Mouse (Mus musculus): ENCODE measurements at regions not wholly inside any gene's neighbourhood (a gene's known extent, or its start where the extent isn't known, plus 50 kb on each side); places are given as distances from the start of the nearest gene placed in this dataset.
A peak's percentile ranks its signal among the peaks of the same experiment; 100 is the strongest.

DNA sequence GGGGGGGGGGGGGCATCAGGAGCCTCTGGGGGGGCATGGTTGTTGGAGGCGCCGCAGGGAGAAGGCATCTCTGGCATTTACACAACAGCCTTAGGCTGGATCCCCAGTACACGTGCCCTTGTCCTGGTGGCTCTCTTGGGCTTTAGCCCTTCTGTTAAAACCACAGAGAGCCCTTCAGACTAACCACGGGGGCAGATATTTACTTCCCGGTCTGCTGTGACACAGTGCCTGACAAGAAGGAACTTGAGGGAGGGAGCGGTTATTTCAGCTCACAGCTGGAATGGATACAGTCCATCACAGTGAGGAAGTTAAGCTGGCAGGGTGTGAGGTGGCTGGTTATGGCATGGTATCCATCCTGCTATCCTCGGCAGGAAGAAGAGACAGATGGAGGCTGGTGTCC, 71.0 kb upstream of the Gm11733 start:
- DNase-seq (ENCODE audit: low read depth, low spot score): no peak

GRCm38 (mm10) chr11:117413942-117414705, 70.0 kb upstream of the Gm11733 start:
- no peak for DNase-seq (ENCODE audit: low read depth, low spot score)

GRCm38 (mm10) chr11:117414871-117415323, 69.3 kb upstream of the Gm11733 start:
- no peak for DNase-seq (ENCODE audit: low read depth, low spot score)

GRCm38 (mm10) chr11:117415466-117415865, 68.7 kb upstream of the Gm11733 start:
- no peak for DNase-seq (ENCODE audit: low read depth, low spot score)

DNA sequence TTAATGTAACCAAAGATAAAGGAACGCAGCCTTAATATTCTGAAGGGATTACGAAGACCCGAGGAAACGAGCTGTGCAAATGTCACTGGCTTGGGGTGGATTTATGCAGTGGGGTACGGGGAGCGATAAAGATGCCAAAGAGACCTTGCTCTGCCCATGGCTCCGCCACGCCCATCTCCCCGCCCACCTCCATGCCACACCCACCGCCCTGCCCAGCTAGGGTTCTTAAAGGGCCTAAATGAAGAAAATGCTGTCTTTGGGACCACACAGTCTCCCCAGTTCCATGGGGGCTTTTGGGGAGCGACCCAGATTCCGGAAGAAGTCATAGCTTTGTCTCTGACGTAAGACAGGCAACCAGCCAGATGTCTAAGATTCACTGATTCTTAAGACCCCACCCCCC, 68.2 kb upstream of the Gm11733 start:
- no peak for DNase-seq (ENCODE audit: low read depth, low spot score)

DNA sequence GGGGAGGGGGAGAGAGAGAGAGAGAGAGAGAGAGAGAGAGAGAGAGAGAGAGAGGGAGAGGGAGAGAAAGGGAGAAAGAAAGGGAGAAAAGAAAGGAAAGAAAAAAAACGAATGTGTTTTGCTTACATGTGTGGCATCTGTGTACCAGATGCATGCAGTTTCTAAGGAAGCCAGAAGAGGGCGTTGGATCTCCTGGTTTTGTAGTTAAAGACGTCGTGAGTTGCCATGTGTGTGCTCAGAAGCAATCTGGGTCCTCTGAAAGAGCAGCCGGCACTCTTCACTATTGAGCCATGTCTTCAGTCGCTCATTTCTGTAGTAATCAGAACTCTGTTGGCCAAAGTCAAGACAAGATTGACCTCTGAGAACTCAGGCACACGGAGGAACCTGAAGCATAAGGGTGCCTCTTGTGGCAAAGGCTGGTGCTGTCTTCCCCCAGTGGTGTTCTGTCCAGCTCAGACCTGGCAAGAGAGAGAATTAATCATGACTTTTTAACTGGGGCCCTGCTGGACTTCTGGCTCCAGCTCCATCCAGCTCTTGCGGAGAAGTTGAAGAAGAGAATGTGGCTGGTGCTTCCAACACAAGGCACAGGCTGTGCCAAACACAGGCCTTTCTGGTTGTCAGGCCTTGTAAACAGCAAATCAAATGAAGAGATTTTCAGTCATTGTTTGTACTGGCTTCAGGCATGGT, 67.0 kb upstream of the Gm11733 start:
- DNase-seq (ENCODE audit: low read depth, low spot score): no peak

DNA sequence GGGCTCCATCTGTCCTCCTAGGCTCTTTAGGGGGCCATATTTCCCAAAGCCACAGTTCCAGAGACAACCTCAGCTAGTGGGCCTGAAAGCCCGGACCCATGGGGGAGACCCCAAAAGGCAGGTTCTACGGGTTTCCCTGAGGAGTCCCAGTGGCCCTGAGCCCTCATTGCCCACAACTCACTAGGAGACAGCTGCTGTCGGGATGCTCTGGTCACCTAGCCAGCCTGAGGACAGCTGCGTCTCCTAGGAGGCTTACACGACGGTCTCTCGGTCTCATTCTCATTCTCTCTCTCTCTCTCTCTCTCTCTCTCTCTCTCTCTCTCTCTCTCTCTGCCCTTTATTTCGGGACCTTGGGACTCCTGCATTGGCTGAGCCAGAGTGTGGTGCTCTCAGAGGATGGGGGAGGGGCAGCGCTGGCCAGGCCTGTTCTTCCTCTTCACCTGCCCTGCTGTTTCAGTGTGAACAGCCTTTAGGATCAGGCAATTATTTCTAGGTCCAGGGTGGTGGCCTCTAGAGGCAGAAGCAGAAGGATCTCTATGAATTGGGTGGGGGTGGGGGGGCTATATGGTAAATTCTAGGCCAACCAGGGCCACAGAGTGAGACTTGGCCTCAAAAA, 66.1 kb upstream of the Gm11733 start:
- DNase-seq (ENCODE audit: low read depth, low spot score): no peak

DNA sequence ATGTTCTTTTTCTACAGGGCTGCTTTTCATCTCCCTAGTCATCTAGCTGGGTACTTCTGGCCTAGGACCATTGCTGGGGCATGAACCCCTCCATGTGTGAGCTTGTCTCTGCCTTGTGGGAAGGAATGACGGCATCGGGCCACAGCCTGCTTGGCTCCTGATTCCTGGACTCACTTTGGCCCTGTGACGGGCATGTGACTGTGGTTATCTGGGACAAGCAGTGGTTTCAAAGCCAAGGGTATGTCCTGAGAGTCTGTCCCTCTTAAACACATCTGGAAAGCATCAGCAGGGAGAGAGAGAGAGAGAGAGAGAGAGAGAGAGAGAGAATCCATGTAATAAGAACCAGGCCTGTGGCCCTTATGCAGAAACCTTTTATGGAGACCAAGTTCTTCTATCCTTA, 65.2 kb upstream of the Gm11733 start:
- peak; percentile 45 for DNase-seq (ENCODE audit: low read depth, low spot score)

- DNase-seq (ENCODE audit: low read depth, low spot score): no peak
Observed at GRCm38 (mm10) chr11:117419351-117419969, 64.7 kb upstream of the Gm11733 start.

GRCm38 (mm10) chr11:117422713-117423112, 61.5 kb upstream of the Gm11733 start:
- DNase-seq (ENCODE audit: low read depth, low spot score): no peak

- no peak for DNase-seq (ENCODE audit: low read depth, low spot score)
Observed at GRCm38 (mm10) chr11:117423422-117423821, 60.7 kb upstream of the Gm11733 start.

DNA sequence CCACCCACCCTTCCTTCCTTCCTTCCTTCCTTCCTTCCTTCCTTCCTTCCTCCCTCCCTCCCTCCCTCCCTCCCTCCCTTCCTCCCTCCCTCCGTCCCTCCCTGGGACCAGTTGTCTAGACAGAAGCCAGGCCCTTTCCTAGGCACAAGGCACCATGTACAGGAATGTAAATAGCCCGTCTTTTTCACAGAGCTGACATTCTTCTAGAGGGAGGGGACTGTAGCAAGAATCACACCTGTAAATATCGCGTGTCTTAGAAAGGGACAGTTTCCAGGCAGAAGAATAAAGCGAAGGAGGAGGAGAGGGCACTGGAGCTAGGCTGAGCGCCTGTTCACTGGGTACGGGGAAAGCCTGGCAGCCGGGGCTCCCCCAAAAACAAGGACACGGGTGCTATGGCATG, 58.7 kb upstream of the Gm11733 start:
- no peak for DNase-seq (ENCODE audit: low read depth, low spot score)

DNA sequence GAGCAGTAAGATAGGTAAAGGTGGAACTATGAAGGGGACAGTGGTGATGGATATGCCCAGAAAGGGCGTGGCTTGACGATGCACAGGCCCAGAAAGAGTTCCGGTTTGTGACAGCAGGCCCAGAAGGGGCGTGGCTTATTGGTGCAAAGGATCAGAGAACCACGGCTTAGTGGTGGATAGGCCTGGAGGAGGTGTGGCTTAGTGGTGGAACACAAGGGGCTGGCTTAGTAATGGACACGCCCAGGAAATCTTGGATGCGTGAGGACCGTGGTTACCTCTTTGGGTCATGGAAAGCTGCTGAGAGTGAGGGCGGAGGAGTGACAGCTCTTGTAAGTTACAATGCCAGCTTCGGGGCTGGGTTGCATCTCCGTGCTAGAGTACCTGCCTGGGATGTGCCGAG, 58.2 kb upstream of the Gm11733 start:
- no peak for DNase-seq (ENCODE audit: low read depth, low spot score)

DNA sequence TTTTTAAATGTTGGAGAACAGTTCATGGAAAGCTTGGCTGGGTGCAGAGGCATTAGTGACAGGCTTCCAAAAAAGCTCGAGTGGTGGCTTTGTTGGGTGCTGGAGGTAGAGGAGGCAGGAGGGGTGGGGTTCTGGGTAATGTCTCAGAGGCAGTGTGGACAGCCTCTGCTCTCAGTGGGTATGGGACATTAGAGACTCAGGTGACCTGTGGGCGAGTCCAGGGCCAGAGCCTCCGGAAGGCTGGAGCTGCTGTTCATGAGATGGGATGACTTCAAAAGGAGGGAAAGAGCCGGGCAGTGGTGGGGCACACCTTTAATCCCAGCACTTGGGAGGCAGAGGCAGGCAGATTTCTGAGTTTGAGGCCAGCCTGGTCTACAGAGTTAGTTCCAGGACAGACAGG, 57.5 kb upstream of the Gm11733 start:
- no peak for DNase-seq (ENCODE audit: low read depth, low spot score)

DNA sequence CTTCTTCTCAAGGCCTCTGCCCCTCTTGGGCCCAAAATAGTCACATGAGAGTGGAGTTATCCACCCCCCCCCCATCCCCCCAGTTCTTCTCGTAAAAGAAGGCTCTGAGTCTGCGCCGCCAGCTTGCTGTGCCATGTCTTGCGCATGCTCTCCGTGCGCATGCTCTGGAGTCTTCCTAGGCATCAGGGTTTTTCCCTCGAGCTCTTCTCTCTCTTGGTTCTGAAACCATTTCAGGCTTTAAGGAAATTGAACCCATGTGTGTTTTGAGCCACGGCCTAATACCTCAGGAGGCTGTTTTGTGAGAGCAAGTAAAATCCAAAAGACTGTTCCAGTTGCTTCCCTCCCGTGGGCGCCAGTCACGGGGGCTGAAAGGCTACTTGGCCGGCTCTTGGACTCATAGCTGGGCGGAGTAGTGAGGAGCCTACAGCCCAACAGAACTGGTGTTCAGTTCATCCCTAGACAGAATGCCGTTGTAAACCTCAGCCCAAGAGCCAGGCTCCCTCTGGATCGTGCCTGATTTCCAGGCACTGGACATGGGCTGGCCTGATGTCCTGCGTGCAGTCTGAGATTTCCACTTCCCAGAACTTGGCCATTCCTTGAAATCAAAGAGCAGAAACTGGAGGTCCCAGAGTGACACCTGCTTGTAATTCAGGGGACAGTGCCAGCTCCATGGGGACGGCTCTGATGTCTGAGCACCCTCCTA, 56.2 kb upstream of the Gm11733 start:
- no peak for DNase-seq (ENCODE audit: low read depth, low spot score)

DNA sequence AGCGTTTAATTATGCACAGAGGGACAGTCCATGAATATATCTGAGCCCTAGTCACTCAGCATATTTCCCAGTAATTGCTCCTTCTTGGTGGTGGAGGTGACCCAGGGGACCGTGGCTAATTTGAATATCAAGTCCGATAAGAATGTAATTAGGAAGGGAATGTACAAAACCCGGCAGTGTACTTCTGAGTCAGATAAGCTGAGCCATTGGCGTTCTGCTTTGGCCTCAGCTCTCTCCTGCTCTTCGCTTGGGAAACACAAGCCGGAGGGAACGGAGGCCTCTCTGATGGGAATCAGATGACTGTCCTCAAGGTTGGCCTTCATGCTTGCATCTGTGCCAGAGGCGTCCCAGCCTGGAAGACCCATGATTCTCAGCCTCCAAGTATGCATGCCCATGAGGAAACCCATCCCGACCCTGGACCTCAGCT, 54.8 kb upstream of the Gm11733 start:
- no peak for DNase-seq (ENCODE audit: low read depth, low spot score)

DNA sequence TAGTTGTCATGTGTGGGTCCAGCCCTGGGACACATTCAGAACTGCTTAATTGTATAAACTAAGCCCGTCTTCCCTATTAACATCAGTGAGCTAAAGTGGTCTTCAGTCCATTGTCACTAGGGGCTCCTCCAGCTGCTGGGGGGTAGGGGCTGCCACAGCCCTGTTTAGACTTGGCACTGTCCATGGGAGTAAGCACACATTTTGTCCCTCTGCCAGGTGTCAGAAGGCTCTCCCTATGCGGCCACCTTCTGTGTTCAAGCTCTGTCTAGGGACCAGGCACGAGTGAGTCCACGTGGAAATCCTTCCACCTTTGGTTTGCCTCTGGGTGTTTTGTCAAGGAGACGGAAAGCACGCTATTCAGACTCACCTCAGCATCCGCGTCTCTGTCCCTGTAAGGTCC, 54.3 kb upstream of the Gm11733 start:
- DNase-seq (ENCODE audit: low read depth, low spot score): no peak

- no peak for DNase-seq (ENCODE audit: low read depth, low spot score)
Observed at GRCm38 (mm10) chr11:117434056-117434455, 50.1 kb upstream of the Gm11733 start.
